Mouse (Mus musculus) cerebellum, postnatal 25 days (tissue): ENCODE measurements around the gene Tmem30c.

Source experiments
- DNase-seq, 2 experiments: peaks; one replicate each; pipeline ENCODE4 v3.0.0; 2021; ENCODE audit warnings: mixed read lengths in 2 of 2

The Tmem30c gene

GRCm38 (mm10) chr16:57226444-57226843 is 66.2 kb downstream of the Tmem30c start:
- no peak for DNase-seq

GRCm38 (mm10) chr16:57220361-57220760 is 72.3 kb downstream of the Tmem30c start:
- no peak for DNase-seq
